Mouse (Mus musculus): ENCODE results near the gene Nav1.
A peak's percentile ranks its signal among the peaks of the same experiment; 100 is the strongest.

Nav1 gene

GRCm38 (mm10) chr1:135607019-135607418 is at the start of gene Nav1:
Nav1 (minus strand) TSS chr1:135607295.
- no peak for DNase-seq

- DNase-seq = no peak
These were observed 46.8 kb upstream of the Nav1 start for GRCm38 (mm10) chr1:135653909-135654308.

- no peak for DNase-seq
These were observed 38.5 kb upstream of the Nav1 start for GRCm38 (mm10) chr1:135645459-135646195.

GRCm38 (mm10) chr1:135644110-135644509 is 37.0 kb upstream of the Nav1 start:
- peak; percentile 55 to 75 for DNase-seq

- no peak for DNase-seq
These were observed 36.6 kb upstream of the Nav1 start for GRCm38 (mm10) chr1:135643691-135644090.

GRCm38 (mm10) chr1:135639853-135640252 is 32.8 kb upstream of the Nav1 start:
- no peak for DNase-seq

GRCm38 (mm10) chr1:135639093-135639492 is 32.0 kb upstream of the Nav1 start:
- DNase-seq = no peak

- no peak for DNase-seq
These were observed 30.5 kb upstream of the Nav1 start for GRCm38 (mm10) chr1:135637574-135638008.

- DNase-seq = no peak
These were observed 29.0 kb upstream of the Nav1 start for GRCm38 (mm10) chr1:135636111-135636511.

- DNase-seq = no peak
These were observed 28.4 kb upstream of the Nav1 start for GRCm38 (mm10) chr1:135635323-135636064.

- DNase-seq = no peak
These were observed 27.7 kb upstream of the Nav1 start for GRCm38 (mm10) chr1:135634791-135635190.

GRCm38 (mm10) chr1:135633884-135634283 is 26.8 kb upstream of the Nav1 start:
- DNase-seq = no peak

GRCm38 (mm10) chr1:135633478-135633877 is 26.4 kb upstream of the Nav1 start:
- no peak for DNase-seq

GRCm38 (mm10) chr1:135632199-135632598 is 25.1 kb upstream of the Nav1 start:
- no peak for DNase-seq

GRCm38 (mm10) chr1:135631515-135631914 is 24.4 kb upstream of the Nav1 start:
- DNase-seq = peak in 1 of 2 experiments; percentile 64

- no peak for DNase-seq
These were observed 22.8 kb upstream of the Nav1 start for GRCm38 (mm10) chr1:135629846-135630245.

- no peak for DNase-seq
These were observed 19.1 kb upstream of the Nav1 start for GRCm38 (mm10) chr1:135626218-135626617.

- DNase-seq = peak in 1 of 2 experiments; percentile 6
These were observed 18.6 kb upstream of the Nav1 start for GRCm38 (mm10) chr1:135625741-135626140.

- DNase-seq = peak in 1 of 2 experiments; percentile 5
These were observed 17.6 kb upstream of the Nav1 start for GRCm38 (mm10) chr1:135624646-135625045.

- no peak for DNase-seq
These were observed 16.0 kb upstream of the Nav1 start for GRCm38 (mm10) chr1:135623136-135623535.

- peak in 1 of 2 experiments; percentile 59 for DNase-seq
These were observed 14.2 kb upstream of the Nav1 start for GRCm38 (mm10) chr1:135621307-135621706.

GRCm38 (mm10) chr1:135619932-135620391 is 12.9 kb upstream of the Nav1 start:
- DNase-seq = no peak

- DNase-seq = peak; percentile 65 to 74
These were observed 12.0 kb upstream of the Nav1 start for GRCm38 (mm10) chr1:135619130-135619529.

GRCm38 (mm10) chr1:135617344-135617743 is 10.2 kb upstream of the Nav1 start:
- no peak for DNase-seq
